Comparison of ENCODE assay signal across 9 mouse cellular contexts in genomic region chr13:56433466-56433865, GRCm38 (mm10). TPM values are rescaled to one million over a fixed set of nuclear protein-coding genes. Genes with fewer than 3 reads are reported as not detected.
DNase-seq lines count a peak whose midpoint lies in the region; ATAC-seq and TF ChIP-seq lines count a peak whose summit lies in the region.
"Had no signal": no experiment of that assay in that cellular context is flagged by ENCODE, and none has a peak within 500 bp of the region (broad histone marks: within the 10 kb centered on the region; RNA-seq: fewer than 3 reads in every experiment).

No protein-coding gene starts in this region.

- ATAC-seq in hindbrain, embryonic 12.5 days (ENCODE audit: low FRiP score), result peak; percentile 46; the same call in 1 of the 2 replicates
- no peak; the same call in 1 of the 2 replicates for ATAC-seq in neural tube, embryonic 11.5 days (ENCODE audit: insufficient read depth, low FRiP score, low TSS enrichment)

- H3K4me2 ChIP-seq in hindbrain, embryonic 12.5 days (replicated peaks), result no peak overlapping the region
- H3K4me2 ChIP-seq in neural tube, embryonic 11.5 days (ENCODE audit: low read depth), result no peak overlapping the region

- H3K9me3 ChIP-seq in hindbrain, embryonic 12.5 days (replicated peaks), result no peaks in the 10 kb centered on the region
- H3K9me3 ChIP-seq in neural tube, embryonic 11.5 days (ENCODE audit: control insufficient read depth, low read length), result no peaks in the 10 kb centered on the region

- peak; percentile 27; the same call in 1 of the 2 replicates for TF ChIP-seq CTCF in spleen, adult 2 months (IDR thresholded peaks at IDR 0.05; ENCODE audit: extremely low read depth, insufficient read depth, insufficient read length, insufficient replicate concordance)

- no peak for TF ChIP-seq POLR2A in spleen, adult 2 months (IDR thresholded peaks at IDR 0.05; ENCODE audit: low read depth, low read length)

- intact Hi-C loops in left cerebral cortex, postnatal 4 days (cut with DNase I), result no loop called here

- WGBS in spleen, adult 2 months, result 25% methylated on average over 10 of the region's 10 CpGs
- 9% methylated on average over 10 of the region's 10 CpGs for WGBS in hindbrain, embryonic 12.5 days
- 11% methylated on average over 10 of the region's 10 CpGs for WGBS in neural tube, embryonic 11.5 days

- H3K36me3 ChIP-seq in spleen, adult 2 months (ENCODE audit: control insufficient read depth, insufficient read depth, low read length), result no peaks in the 10 kb centered on the region
- no peaks in the 10 kb centered on the region for H3K36me3 ChIP-seq in hindbrain, embryonic 12.5 days
- H3K36me3 ChIP-seq in neural tube, embryonic 11.5 days (ENCODE audit: control insufficient read depth, insufficient read depth, low read length), result no peaks in the 10 kb centered on the region

- H3K27me3 ChIP-seq in spleen, adult 2 months (ENCODE audit: control insufficient read depth, insufficient read depth, low read length), result peaks cover 3% of the 10 kb centered on the region; the same call in 1 of the 2 replicates
- peaks cover 46% of the 10 kb centered on the region for H3K27me3 ChIP-seq in hindbrain, embryonic 12.5 days
- peaks cover 25% of the 10 kb centered on the region for H3K27me3 ChIP-seq in neural tube, embryonic 11.5 days (ENCODE audit: control insufficient read depth, insufficient read depth, low read length)

- DNase-seq in spleen, adult 2 months (ENCODE audit: low read depth in 1 of 2, low spot score in 2 of 2), result no peak
- no peak for DNase-seq in spleen, adult 12 weeks (ENCODE audit: low spot score)
- peak; percentile 45 to 63 for DNase-seq in adrenal gland, postnatal 36 days
- DNase-seq in embryo, embryonic 9.5 days (ENCODE audit: extremely low spot score), result peak; percentile 89
- DNase-seq in left cerebral cortex, postnatal 4 days, result peak; percentile 87
- DNase-seq in neural tube, embryonic 11.5 days (ENCODE audit: low spot score), result peak; percentile 88
- peak; percentile 52 to 80 for DNase-seq in urinary bladder, postnatal 4 days (ENCODE audit: low spot score in 2 of 2)

- H3K4me1 ChIP-seq in spleen, adult 2 months (ENCODE audit: control insufficient read depth, insufficient read depth, insufficient read length), result no peaks in the 10 kb centered on the region
- H3K4me1 ChIP-seq in hindbrain, embryonic 12.5 days, result peaks cover 23% of the 10 kb centered on the region
- peaks cover 1% of the 10 kb centered on the region; the same call in 1 of the 2 replicates for H3K4me1 ChIP-seq in neural tube, embryonic 11.5 days (ENCODE audit: control insufficient read depth, insufficient read depth, low read length)

- H3K9ac ChIP-seq in hindbrain, embryonic 12.5 days, result no peak overlapping the region
- H3K9ac ChIP-seq in neural tube, embryonic 11.5 days (ENCODE audit: low read length), result peak overlapping the region; percentile 4; the same call in 1 of the 2 replicates

- no peak overlapping the region for H3K27ac ChIP-seq in spleen, adult 2 months (ENCODE audit: insufficient read depth, low read length)
- H3K27ac ChIP-seq in hindbrain, embryonic 12.5 days, result peak overlapping the region; percentile 12; the same call in 1 of the 2 replicates
- no peak overlapping the region for H3K27ac ChIP-seq in neural tube, embryonic 11.5 days (ENCODE audit: low read depth, low read length)

- H3K4me3 ChIP-seq in spleen, adult 2 months (ENCODE audit: extremely low read depth, insufficient read depth, insufficient read length), result no peak overlapping the region
- H3K4me3 ChIP-seq in hindbrain, embryonic 12.5 days, result no peak overlapping the region
- no peak overlapping the region for H3K4me3 ChIP-seq in neural tube, embryonic 11.5 days (ENCODE audit: low read depth, low read length)

RNA-seq across cellular contexts. Expression of gene Slc25a48, which starts 4.7 kb away (rescaled TPM):
- polyA plus RNA-seq in spleen, adult 2 months (2012; rRNA removed), result 0.02 TPM in 2 replicates
- total RNA-seq in adrenal gland, postnatal 36 days (2021), result 1 to 10 TPM; 2.3 to 2.8 TPM
- polyA plus RNA-seq in hindbrain, embryonic 12.5 days (2016; fragmentation: Nextera tagmentation; extraction: Ambion mirVana), result 0.07 TPM in 1 of 2 replicates, not detected in the other
- not detected for total RNA-seq in left cerebral cortex, postnatal 4 days (2021)
- polyA plus RNA-seq in neural tube, embryonic 11.5 days (2014; fragmentation: Nextera tagmentation; extraction: Ambion mirVana), result 0.07 TPM in 1 of 2 replicates, not detected in the other

RNA-seq across cellular contexts. Expression of gene Gm3045, which starts 7.1 kb away (rescaled TPM):
- not detected in 2 replicates for polyA plus RNA-seq in spleen, adult 2 months (2012; rRNA removed)
- total RNA-seq in adrenal gland, postnatal 36 days (2021), result not detected
- not detected in 2 replicates for polyA plus RNA-seq in hindbrain, embryonic 12.5 days (2016; fragmentation: Nextera tagmentation; extraction: Ambion mirVana)
- not detected for total RNA-seq in left cerebral cortex, postnatal 4 days (2021)
- not detected in 2 replicates for polyA plus RNA-seq in neural tube, embryonic 11.5 days (2014; fragmentation: Nextera tagmentation; extraction: Ambion mirVana)
- polyA plus RNA-seq: frontal cortex, adult 2 months had no signal

RNA-seq across cellular contexts. Expression of gene Il9, which starts 48.6 kb away (rescaled TPM):
- polyA plus RNA-seq in spleen, adult 2 months (2012; rRNA removed), result not detected in 2 replicates
- not detected for total RNA-seq in adrenal gland, postnatal 36 days (2021)
- polyA plus RNA-seq in hindbrain, embryonic 12.5 days (2016; fragmentation: Nextera tagmentation; extraction: Ambion mirVana), result not detected in 2 replicates
- total RNA-seq in left cerebral cortex, postnatal 4 days (2021), result not detected
- not detected in 2 replicates for polyA plus RNA-seq in neural tube, embryonic 11.5 days (2014; fragmentation: Nextera tagmentation; extraction: Ambion mirVana)
- polyA plus RNA-seq: frontal cortex, adult 2 months had no signal

Comparison
In these comparisons a context has a peak if more than half of its experiments do, and no peak if none do; other contexts are left out.
1. DNase-seq: peak in adrenal gland, postnatal 36 days (2 of 2), embryo, embryonic 9.5 days (single experiment), left cerebral cortex, postnatal 4 days (single experiment), neural tube, embryonic 11.5 days (single experiment) and urinary bladder, postnatal 4 days (2 of 2); none in spleen, adult 2 months (0 of 2) and spleen, adult 12 weeks (single experiment).